Mouse (Mus musculus) lung, postnatal 14 days (tissue): ENCODE results near the gene Ift20.
"Not testable (repeated sequence)": the region's sequence is repeated elsewhere in the genome, so short reads cannot be mapped to it uniquely, and the experiment has no call there.

Source experiments
- DNase-seq: peaks from one replicate; pipeline ENCODE4 v3.0.0; 2021

Ift20 gene

DNA sequence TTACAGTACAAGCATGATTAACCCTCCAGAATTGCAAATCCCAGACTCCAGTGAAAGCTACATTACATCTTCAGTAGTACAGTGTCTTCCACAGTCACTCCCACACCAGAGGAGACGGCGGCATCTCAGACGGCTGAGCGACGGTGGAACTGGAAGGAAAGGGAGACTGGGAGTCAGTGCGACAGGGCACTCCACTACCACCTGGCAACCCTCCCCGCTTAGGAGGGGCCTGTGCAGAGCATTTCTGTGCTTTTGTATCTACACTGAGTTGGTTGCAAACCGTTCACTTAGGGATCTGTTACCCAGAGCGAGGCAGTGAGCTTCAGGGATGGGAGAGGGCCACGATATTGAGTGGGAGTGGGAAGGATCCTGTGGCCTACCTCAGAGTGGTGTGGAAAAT lies 32.7 kb downstream of the Ift20 start:
- no peak for DNase-seq

GRCm38 (mm10) chr11:78569806-78570205 lies 33.6 kb downstream of the Ift20 start:
- DNase-seq, result no peak

GRCm38 (mm10) chr11:78571441-78571840 lies 35.3 kb downstream of the Ift20 start:
- DNase-seq, result no peak

DNA sequence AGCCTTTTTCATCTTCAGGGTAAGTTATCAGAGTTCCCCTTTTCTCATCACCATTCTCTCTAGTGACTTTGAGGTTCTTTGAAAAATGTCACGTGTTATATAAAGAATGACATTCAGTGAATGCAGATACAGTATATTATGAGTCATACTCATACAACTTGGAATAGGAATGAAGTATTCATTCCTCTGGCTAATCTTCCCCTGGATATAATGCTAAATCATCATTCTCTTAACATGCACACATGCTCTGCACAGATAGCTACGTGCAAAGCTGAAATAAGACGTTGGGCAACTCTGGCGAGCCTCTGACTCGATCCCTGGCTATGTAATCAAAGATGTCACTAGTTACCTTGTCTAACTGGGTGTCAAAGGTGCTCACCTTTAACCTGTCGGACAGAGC lies 35.7 kb downstream of the Ift20 start:
- DNase-seq, result no peak

- not testable (repeated sequence) for DNase-seq
Observed at GRCm38 (mm10) chr11:78574031-78574430, 37.9 kb downstream of the Ift20 start.

DNA sequence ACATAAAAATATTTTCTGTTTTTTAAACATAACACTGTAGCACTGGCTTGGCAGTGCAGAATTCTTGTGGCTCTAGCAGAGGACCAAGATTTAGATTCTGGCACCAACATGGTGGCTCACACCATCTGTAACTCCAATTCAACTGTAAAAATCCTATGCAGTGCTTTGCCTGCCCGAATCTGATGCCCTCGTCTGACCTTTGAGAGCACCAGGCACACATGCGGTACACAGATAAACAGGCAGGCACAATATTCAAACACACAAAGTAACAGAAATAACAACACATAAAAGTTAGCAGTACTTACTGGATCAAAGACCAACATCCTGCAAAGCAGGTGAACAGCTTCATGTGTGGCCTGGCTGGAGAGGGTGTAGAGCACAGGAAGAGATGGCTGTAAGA lies 38.4 kb downstream of the Ift20 start:
- DNase-seq, result no peak

GRCm38 (mm10) chr11:78574975-78575374 lies 38.8 kb downstream of the Ift20 start:
- DNase-seq, result no peak

- DNase-seq, result no peak
Observed at GRCm38 (mm10) chr11:78582848-78583247, 46.7 kb downstream of the Ift20 start.

- DNase-seq, result no peak
Observed at GRCm38 (mm10) chr11:78586099-78586498, 49.9 kb downstream of the Ift20 start.

DNA sequence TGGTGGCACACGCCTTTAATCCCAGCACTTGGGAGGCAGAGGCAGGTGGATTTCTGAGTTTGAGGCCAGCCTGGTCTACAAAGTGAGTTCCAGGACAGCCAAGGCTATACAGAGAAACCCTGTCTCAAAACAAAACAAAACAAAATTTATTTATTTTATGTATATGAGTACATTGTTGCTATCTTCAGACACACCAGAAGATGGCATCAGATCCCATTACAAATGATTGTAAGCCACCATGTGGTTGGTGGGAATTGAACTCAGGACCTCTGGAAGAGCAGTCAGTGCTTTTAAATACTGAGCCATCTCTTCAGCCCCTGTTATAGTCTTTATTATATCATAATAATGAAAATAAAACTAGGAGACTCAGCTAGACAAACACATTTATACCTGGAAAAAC lies 51.5 kb downstream of the Ift20 start:
- DNase-seq, result not testable (repeated sequence)
